Mouse (Mus musculus): ENCODE data around the gene Scnn1b.
A peak's percentile ranks its signal among the peaks of the same experiment; 100 is the strongest.

Gene Scnn1b

GRCm38 (mm10) chr7:121963883-121964398 lies 99.1 kb downstream of the Scnn1b start:
- peak; percentile 38 for DNase-seq (ENCODE audit: low read depth, low spot score)

DNA sequence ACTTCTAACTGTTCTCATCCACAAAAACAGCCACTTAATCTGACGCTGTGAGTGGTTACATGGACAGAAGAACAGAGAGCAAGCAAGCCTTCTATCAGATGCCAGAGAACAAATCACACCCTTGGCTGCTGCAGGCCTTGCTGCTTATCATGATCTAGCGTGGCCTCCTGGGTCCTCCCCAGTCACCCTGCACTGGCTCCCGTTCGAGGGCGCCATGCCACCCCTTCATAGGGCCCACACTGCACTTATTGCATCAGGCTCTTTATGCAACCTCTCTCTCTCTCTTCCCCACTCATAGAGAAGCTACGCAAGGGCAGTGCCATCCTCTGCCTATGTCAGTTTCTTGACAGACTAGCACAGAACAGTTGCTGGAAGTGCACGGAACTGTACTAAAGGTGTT lies 101.3 kb downstream of the Scnn1b start:
- no peak for DNase-seq (ENCODE audit: low read depth, low spot score)

Measured in retina, adult 2 months (tissue).